Mouse (Mus musculus) CH12.LX (cell line): Measurements from ENCODE around the gene Fastk. TPM values are rescaled to one million over a fixed set of nuclear protein-coding genes. Genes with fewer than 3 reads are reported as not detected.

ENCODE experiments used
- DNase-seq: peaks from one replicate; pipeline ENCODE4 v3.0.0-alpha.2; 2013; ENCODE audit errors: extremely low read depth
- H3K27ac ChIP-seq: 2 replicates; pipeline ENCODE4 v1.5.1; 2012; ENCODE audit warnings: low read depth, mild to moderate bottlenecking, control low read depth, moderate library complexity; ENCODE audit not compliant: insufficient read depth
- H3K27me3 ChIP-seq: replicated peaks from 2 replicates; pipeline ENCODE3; 2012; ENCODE audit warnings: inconsistent platforms
- H3K36me3 ChIP-seq, 2 experiments: replicated peaks in 1 of 2; 2 replicates each; pipeline versions ENCODE3 to v1.6.1; 2012; ENCODE audit warnings: inconsistent platforms in 1 of 2, low read length in 1 of 2, mild to moderate bottlenecking in 1 of 2, mixed read lengths in 1 of 2, moderate library complexity in 1 of 2; ENCODE audit not compliant: control insufficient read depth in 1 of 2, insufficient read depth in 1 of 2
- H3K4me1 ChIP-seq, 2 experiments: 2 replicates each; pipeline ENCODE4 v1.6.1; 2012; ENCODE audit warnings: inconsistent platforms in 1 of 2, moderate library complexity in 1 of 2; ENCODE audit not compliant: insufficient read depth in 2 of 2, control insufficient read depth in 1 of 2
- H3K4me2 ChIP-seq: 2 replicates; pipeline ENCODE4 v1.6.1; 2012; ENCODE audit warnings: low read depth, mild to moderate bottlenecking, control low read depth; ENCODE audit not compliant: poor library complexity, insufficient read depth, severe bottlenecking
- H3K4me3 ChIP-seq, 3 experiments: fragments of 150-350 bp in 1 of 3; sonication (generic) in 1 of 3; replicated peaks in 1 of 3; 2 replicates each; pipeline versions ENCODE3 to v1.5.1; 2011 to 2012; ENCODE audit warnings: low read depth in 2 of 3, low read length in 2 of 3, mild to moderate bottlenecking in 2 of 3, moderate library complexity in 2 of 3, control low read depth in 1 of 3, improper control_type of control experiment in 1 of 3, inconsistent platforms in 1 of 3, mixed read lengths in 1 of 3; ENCODE audit not compliant: poor library complexity in 1 of 3
- H3K79me2 ChIP-seq: replicated peaks from 2 replicates; pipeline ENCODE4 v1.6.1; 2012; ENCODE audit warnings: mild to moderate bottlenecking, moderate library complexity; ENCODE audit not compliant: control insufficient read depth, poor library complexity, insufficient read depth, severe bottlenecking; ENCODE audit errors: extremely low read depth
- H3K9ac ChIP-seq: 2 replicates; pipeline ENCODE4 v1.6.1; 2012; ENCODE audit warnings: low read depth, mild to moderate bottlenecking, control low read depth, moderate library complexity; ENCODE audit not compliant: insufficient read depth
- H3K9me3 ChIP-seq: replicated peaks from 2 replicates; pipeline ENCODE3; 2012; ENCODE audit warnings: low read length, inconsistent platforms, mixed read lengths
- BHLHE40 ChIP-seq: IDR thresholded peaks from 2 replicates; pipeline ENCODE4 v1.6.1; 2011; ENCODE audit warnings: mild to moderate bottlenecking, low read depth, low read length, improper control_type of control experiment
- CHD1 ChIP-seq: IDR thresholded peaks from 2 replicates; pipeline ENCODE4 v1.6.1; 2012; ENCODE audit warnings: low read depth, low read length, improper control_type of control experiment, inconsistent platforms
- CHD2 ChIP-seq: IDR thresholded peaks from 2 replicates; pipeline ENCODE4 v1.6.1; 2011; ENCODE audit warnings: low read length, improper control_type of control experiment
- CTCF ChIP-seq, 2 experiments: IDR thresholded peaks in 1 of 2; conservative IDR thresholded peaks in 1 of 2; 2 replicates each; pipeline ENCODE4 v1.5.1; 2011 to 2012; ENCODE audit warnings: low read depth in 2 of 2, low read length in 2 of 2, improper control_type of control experiment in 1 of 2, inconsistent platforms in 1 of 2, mild to moderate bottlenecking in 1 of 2, moderate library complexity in 1 of 2
- E2F4 ChIP-seq: IDR thresholded peaks from 2 replicates; pipeline ENCODE4 v1.6.1; 2011; ENCODE audit warnings: low read depth, low read length, improper control_type of control experiment; ENCODE audit not compliant: insufficient replicate concordance
- ETS1 ChIP-seq: conservative IDR thresholded peaks from 2 replicates; pipeline ENCODE4 v1.6.1; 2012; ENCODE audit warnings: low read depth, mild to moderate bottlenecking, inconsistent platforms, low read length, improper control_type of control experiment, moderate library complexity
- GABPA ChIP-seq: IDR thresholded peaks from 2 replicates; pipeline ENCODE4 v1.6.1; 2012; ENCODE audit warnings: low read depth, low read length, improper control_type of control experiment, inconsistent platforms; ENCODE audit not compliant: insufficient replicate concordance
- HCFC1 ChIP-seq: IDR thresholded peaks from 2 replicates; pipeline ENCODE4 v1.6.1; 2012; ENCODE audit warnings: low read depth, mild to moderate bottlenecking, inconsistent platforms, low read length, improper control_type of control experiment
- IRF4 ChIP-seq: IDR thresholded peaks from 2 replicates; pipeline ENCODE4 v1.6.1; 2014; ENCODE audit warnings: low read depth, mild to moderate bottlenecking, inconsistent platforms, low read length, improper control_type of control experiment
- MAX ChIP-seq: IDR thresholded peaks from 2 replicates; pipeline ENCODE4 v1.6.1; 2011; ENCODE audit warnings: low read length, improper control_type of control experiment
- MAZ ChIP-seq: IDR thresholded peaks from 2 replicates; pipeline ENCODE4 v1.6.1; 2012; ENCODE audit warnings: low read depth, mild to moderate bottlenecking, inconsistent platforms, low read length, improper control_type of control experiment, moderate library complexity
- MXI1 ChIP-seq: IDR thresholded peaks from 2 replicates; pipeline ENCODE4 v1.6.1; 2011; ENCODE audit warnings: mild to moderate bottlenecking, low read depth, low read length, improper control_type of control experiment
- NELFE ChIP-seq: IDR thresholded peaks from 2 replicates; pipeline ENCODE4 v1.6.1; 2011; ENCODE audit warnings: low read depth, low read length, improper control_type of control experiment
- NRF1 ChIP-seq: IDR thresholded peaks from 2 replicates; pipeline ENCODE4 v1.6.1; 2014; ENCODE audit warnings: low read depth, mild to moderate bottlenecking, inconsistent platforms, low read length, improper control_type of control experiment, moderate library complexity
- POLR2A ChIP-seq: IDR thresholded peaks from 2 replicates; pipeline ENCODE4 v1.6.1; 2011; ENCODE audit warnings: low read depth, mild to moderate bottlenecking, improper control_type of control experiment, low read length
- RAD21 ChIP-seq: IDR thresholded peaks from 2 replicates; pipeline ENCODE4 v1.6.1; 2011; ENCODE audit warnings: low read depth, mild to moderate bottlenecking, low read length, improper control_type of control experiment, moderate library complexity
- SMC3 ChIP-seq: IDR thresholded peaks from 2 replicates; pipeline ENCODE4 v1.6.1; 2011; ENCODE audit warnings: low read depth, low read length, improper control_type of control experiment
- TBP ChIP-seq: conservative IDR thresholded peaks from 2 replicates; pipeline ENCODE4 v1.6.1; 2011; ENCODE audit warnings: low read depth, low read length, improper control_type of control experiment
- UBTF ChIP-seq: IDR thresholded peaks from 2 replicates; pipeline ENCODE4 v1.6.1; 2012; ENCODE audit warnings: low read depth, mild to moderate bottlenecking, inconsistent platforms, low read length, improper control_type of control experiment, moderate library complexity
- USF2 ChIP-seq: conservative IDR thresholded peaks from 2 replicates; pipeline ENCODE4 v1.6.1; 2011; ENCODE audit warnings: low read depth, low read length, improper control_type of control experiment
- ZMIZ1 ChIP-seq: IDR thresholded peaks from 2 replicates; pipeline ENCODE4 v1.6.1; 2012; ENCODE audit warnings: low read depth, mild to moderate bottlenecking, inconsistent platforms, low read length, improper control_type of control experiment
- ZNF384 ChIP-seq: IDR thresholded peaks from 2 replicates; pipeline ENCODE4 v1.6.1; 2012; ENCODE audit warnings: low read depth, low read length, improper control_type of control experiment, inconsistent platforms
- dilution Hi-C: fragments of 300-500 bp; cut with MboI; formaldehyde crosslinking; loops from 2 replicates; pipeline ENCODE4 v1.14.3; 2020; ENCODE audit warnings: low sequenced_read_pairs; ENCODE audit not compliant: extremely low pct_unique_long_range_greater_than_20kb, extremely low pct_ligation_motif_present
- in situ Hi-C: fragments of 300-500 bp; cut with MboI; formaldehyde crosslinking; loops from 3 replicates; pipeline ENCODE4 v1.14.3; 2019; ENCODE audit warnings: low sequenced_read_pairs, low pct_ligation_motif_present, low pct_unique_long_range_greater_than_20kb, mixed read lengths
- polyA plus RNA-seq: library from polyadenylated mRNA; unstranded; fragments of >175 nt; gene quantifications from 2 replicates; pipeline ENCODE4 v1.2.1, GENCODE M21; 2012; ENCODE audit warnings: low read depth; ENCODE audit not compliant: insufficient read length
- total RNA-seq, 2 experiments: library from RNA; depleted of rRNA; stranded (reverse); fragments of 300-350 nt in 1 of 2; fragments of >200 nt in 1 of 2; gene quantifications; 2 replicates each; pipeline ENCODE4 v1.2.3; 2012 to 2014

Gene Fastk
- total and polyA plus RNA-seq, 3 experiments: 44.8 to 88.0 (median 61.4) TPM

DNA sequence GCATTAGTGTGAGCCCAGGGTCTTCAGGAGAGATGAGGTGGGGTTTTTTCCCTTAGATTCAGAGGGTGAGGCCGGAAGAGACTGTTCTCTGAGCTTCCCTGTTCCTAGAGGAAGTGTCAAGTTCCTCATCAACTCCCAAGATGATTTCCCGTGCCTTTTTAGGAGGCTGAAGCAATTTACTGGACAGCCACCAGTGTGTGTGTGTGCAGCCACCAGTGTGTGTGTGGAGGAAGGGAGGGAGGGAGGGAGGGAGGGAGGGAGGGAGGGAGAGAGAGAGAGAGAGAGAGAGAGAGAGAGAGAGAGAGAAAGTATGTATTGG is 8.9 kb upstream of the Fastk start:
- H3K36me3 ChIP-seq: peaks cover 3 to 36% of the 10 kb centered on the region in 2 experiments
- TF ChIP-seq NELFE: no peak
- no peak for TF ChIP-seq ETS1
- no peak for TF ChIP-seq POLR2A
- no peak for TF ChIP-seq UBTF
- no peak for TF ChIP-seq ZNF384
- no peak for TF ChIP-seq SMC3
- no peak for TF ChIP-seq CHD2
- no peak for TF ChIP-seq HCFC1
- TF ChIP-seq NRF1: no peak
- TF ChIP-seq CHD1: no peak
- TF ChIP-seq TBP: no peak
- TF ChIP-seq IRF4: no peak
- TF ChIP-seq MAX: no peak
- no peak for TF ChIP-seq RAD21
- H3K9ac ChIP-seq: no peak overlapping the region; the same call in 1 of the 2 replicates
- peak overlapping the region; percentile 95; the same call in 1 of the 2 replicates for H3K4me2 ChIP-seq
- H3K4me1 ChIP-seq: peaks cover 21 to 38% of the 10 kb centered on the region in 2 experiments
- in situ Hi-C loops: no loop called here
- dilution Hi-C loops: no loop called here
- no peak for DNase-seq
- H3K9me3 ChIP-seq: no peaks in the 10 kb centered on the region
- H3K79me2 ChIP-seq: peaks cover 37% of the 10 kb centered on the region
- H3K4me3 ChIP-seq: no peak overlapping the region
- H3K27ac ChIP-seq: no peak overlapping the region
- H3K27me3 ChIP-seq: peaks cover 20% of the 10 kb centered on the region

DNA sequence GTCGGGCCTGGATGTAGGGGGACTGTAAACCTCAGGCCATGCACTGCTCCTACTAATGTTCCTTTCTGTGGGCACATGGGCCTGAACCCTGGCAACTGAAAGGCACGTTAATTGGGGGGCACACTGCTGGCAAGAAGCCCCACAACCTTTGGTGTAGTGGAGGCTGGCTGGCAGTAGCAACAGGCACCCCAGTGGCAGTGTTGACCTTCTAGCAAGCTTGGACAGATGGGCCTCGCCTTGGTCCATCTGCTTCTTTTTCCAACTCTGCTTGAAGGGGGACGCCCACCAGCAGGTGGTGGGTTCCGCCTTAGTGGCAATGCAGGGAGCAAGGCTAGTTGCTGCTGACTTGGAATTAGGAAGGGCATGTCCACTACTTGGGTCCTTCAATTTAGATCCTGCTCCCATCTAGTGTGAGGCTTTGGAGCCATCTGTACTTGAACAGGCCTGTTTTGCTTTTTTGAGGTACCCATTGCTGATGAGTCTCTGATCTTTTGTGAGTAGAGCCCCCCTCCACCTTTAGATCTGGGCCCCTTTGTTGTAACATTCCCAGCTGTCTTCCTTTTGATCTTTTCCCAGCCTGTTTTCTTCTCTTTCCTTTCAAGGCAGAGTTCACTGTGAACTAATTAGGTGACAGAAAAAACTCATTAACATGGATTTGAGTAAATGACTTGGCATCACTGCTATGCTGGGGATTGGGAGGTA is 8.3 kb upstream of the Fastk start:
- Histone ChIP-seq H3K4me1 (peaks cover 21 to 38% of the 10 kb centered on the region in 2 experiments), H3K4me3 (peak overlapping the region; percentile 81 to 90 (median 84)), H3K9me3 (no peaks in the 10 kb centered on the region), H3K36me3 (peaks cover 3 to 36% of the 10 kb centered on the region in 2 experiments), H3K27ac (no peak overlapping the region), H3K9ac (peak overlapping the region; percentile 91)
- dilution Hi-C loops: no loop called here
- DNase-seq: no peak
- TF ChIP-seq E2F4 (no peak), UBTF (no peak), CHD1 (no peak), MXI1 (no peak), BHLHE40 (no peak), GABPA (no peak), MAZ (no peak), ZMIZ1 (no peak), ZNF384 (no peak), NELFE (no peak), NRF1 (no peak), MAX (no peak), CTCF (conservative IDR thresholded peaks at IDR 0.05 in 1 of 2, IDR thresholded peaks at IDR 0.05 in 1 of 2; ENCODE audit: low read depth in 2 of 2, low read length in 2 of 2) (no peak), USF2 (no peak)
- TF ChIP-seq, all 38 proteins: peak for 0
- H3K4me2 ChIP-seq: peak overlapping the region; percentile 95
- in situ Hi-C loops: no loop called here
- peaks cover 37% of the 10 kb centered on the region for H3K79me2 ChIP-seq
- H3K27me3 ChIP-seq: peaks cover 25% of the 10 kb centered on the region
